Mouse (Mus musculus) embryo, embryonic 9.5 days (tissue): ENCODE measurements around the gene Dstn.

Source experiments
- DNase-seq: peaks from one replicate; pipeline ENCODE4 v3.0.0-alpha.2; 2017; ENCODE audit errors: extremely low spot score

Gene Dstn

DNA sequence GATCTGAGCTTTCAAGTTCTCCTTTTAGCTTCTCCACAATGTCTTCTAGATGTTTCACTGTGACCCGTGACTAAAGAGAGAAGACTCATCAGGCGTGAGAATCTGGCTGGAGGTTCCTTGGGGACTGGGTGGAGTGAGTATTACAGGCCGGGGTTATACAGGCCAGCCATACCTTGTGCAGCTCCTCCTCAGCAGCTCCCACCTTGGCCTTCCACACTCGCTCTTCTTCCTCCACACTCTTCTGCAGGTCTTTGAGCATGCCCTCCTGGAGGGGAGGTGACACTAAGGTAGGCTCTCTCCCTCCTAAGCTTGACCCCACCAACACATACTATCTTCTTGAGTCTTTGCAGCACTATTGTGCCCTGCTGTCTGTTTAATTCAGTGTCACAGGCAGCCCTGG is 38.8 kb downstream of the Dstn start:
- no peak for DNase-seq

DNA sequence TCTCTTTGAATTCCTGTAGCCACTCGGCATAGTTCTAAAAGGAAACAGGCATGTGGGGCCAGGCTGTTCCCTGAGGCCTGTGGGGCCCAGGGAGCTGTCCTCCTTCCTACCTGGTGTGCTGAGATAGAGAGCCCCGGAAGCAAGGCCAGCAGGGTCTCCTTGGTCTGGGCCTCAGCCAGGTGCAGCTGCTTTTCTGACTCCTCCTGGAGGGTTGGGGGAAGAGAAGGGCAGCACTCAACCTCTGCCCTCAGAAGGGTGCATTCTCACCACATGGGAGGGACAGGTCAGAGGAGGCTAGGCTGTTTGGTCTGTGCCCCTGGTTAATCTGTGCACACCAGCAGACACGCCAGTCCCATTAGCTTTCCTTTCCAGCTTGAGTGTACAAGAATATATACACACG is 39.9 kb downstream of the Dstn start:
- no peak for DNase-seq

DNA sequence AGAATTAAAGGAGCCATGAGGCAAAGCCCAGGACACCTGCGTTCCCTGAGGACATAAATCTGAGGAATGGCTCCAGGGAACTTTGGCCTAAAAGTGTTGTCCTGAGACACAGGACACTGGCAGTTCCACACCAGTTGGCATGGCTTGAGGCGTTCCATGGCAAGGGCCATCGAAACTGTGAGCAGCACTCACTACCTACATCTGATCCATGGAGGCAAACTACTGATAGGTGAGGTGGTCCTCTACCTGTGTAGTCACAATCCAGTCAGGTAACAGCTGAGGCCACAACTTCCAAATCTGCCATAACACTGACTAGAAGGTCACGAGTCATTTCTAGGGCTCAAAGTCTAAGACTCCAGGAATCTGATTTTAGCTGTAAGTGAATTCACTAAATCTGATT is 40.6 kb downstream of the Dstn start:
- no peak for DNase-seq

DNA sequence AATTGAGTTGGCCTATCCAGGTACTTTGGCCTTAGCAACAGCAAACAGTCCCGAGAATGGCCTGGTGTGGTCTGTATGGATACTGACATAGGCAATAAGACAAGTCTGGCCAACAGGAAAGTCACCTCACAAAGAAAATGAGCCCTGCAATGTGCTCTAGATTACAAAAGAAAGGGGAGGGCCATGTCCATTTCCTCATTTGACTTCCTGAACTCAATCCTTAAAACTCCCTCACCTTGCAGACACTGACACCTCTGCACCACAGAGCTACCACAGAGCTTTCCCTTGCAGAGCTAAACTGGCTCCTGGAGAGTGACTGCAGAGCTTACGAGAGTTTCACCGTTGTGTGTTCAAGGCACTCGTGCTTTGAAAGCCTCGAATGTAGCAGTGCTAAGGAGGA is 47.1 kb downstream of the Dstn start:
- no peak for DNase-seq

DNA sequence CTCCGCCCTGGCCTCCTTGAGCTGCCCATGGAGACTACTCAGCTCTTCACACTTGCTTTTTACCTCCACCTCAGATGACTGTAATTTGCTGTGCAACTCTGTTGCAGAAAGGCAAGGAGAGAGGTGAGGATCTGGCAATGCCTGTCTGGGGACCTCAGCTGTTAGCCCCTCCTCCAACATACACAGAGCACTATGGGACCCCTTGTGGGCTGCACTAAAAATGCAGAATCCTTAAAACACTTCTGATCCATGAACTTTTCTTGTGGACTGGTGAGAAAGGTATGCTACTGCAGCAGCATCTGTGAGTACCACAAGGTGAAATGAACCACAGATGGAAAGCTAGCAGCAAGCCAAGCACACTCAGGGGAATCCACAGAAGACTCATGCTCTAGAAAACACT is 48.2 kb downstream of the Dstn start:
- DNase-seq = no peak

DNA sequence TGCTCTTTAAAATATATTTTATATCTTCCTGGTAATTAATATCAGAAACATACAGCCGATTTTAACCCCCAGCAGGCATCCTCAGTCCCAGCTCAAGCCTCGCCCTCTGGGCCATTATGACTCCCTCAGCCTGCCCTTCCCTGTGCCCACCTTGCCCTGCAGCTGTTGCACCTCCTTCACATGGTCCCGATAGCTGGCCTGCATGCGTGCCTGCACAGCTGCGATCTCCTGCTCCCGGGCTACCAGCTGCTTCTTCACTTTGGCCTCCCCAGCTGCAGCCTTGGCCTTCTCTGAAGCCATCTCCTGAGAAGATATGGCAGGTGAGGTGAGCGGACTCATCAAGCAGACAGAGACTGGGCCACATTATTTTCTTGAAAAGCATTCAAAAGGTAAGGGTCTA is 54.1 kb downstream of the Dstn start:
- no peak for DNase-seq

DNA sequence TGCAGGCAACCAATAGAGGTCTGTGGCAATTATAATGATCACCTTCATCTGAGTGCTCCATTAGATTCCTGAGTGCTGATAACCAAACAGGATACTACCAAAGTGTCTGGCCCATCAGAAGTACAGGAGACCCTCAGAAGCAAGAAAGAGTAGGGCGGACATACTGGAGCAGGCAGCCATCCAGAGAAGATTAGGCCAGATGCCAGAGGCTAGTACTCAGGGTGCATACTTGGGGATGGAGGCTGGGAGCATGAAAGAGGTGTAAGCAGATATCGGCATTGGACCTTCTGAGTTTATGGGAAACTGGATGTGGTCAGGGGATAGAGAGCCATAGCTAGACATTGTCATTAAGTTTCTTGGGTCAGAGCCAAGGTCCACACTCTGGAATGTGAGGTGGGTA is 55.7 kb downstream of the Dstn start:
- DNase-seq = no peak

DNA sequence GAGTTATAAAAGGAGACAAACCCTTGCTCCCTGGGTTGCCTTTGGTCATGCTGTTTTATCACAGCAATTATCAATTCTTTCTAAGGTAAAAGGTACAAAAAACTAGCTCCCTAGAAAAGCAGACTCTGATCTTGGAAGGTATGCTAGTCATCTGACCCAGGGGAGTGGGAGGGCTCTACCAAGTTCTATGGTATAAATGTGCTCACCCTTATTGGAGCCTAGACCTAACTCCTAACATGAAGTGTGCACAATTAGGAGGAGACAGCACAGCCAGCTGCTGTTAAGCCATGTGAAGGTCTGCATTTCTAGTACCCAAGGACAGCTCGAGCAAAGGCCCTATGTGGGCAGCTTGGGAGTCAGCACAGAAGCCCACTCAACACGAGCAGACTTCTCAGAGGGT is 56.8 kb downstream of the Dstn start:
- no peak for DNase-seq

DNA sequence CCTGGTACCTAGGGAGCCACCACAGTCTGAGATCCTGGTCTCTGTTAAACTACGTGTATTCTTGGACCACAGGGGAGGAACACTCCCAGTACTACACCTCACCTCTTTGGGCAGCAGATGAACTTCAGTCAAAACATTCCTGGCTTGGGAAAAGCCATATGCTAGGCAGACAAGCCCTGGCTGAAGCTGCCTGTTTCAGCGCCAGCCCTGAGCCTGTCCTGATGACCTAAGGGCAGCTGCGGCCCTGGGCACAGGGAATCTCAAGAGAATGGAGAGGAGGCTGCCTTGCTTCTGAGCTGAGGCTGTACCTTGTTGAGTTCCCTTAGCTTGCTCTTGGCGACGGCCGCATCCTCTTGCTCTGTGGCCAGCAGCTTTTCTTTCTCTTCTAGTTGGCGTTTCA is 58.0 kb downstream of the Dstn start:
- no peak for DNase-seq

DNA sequence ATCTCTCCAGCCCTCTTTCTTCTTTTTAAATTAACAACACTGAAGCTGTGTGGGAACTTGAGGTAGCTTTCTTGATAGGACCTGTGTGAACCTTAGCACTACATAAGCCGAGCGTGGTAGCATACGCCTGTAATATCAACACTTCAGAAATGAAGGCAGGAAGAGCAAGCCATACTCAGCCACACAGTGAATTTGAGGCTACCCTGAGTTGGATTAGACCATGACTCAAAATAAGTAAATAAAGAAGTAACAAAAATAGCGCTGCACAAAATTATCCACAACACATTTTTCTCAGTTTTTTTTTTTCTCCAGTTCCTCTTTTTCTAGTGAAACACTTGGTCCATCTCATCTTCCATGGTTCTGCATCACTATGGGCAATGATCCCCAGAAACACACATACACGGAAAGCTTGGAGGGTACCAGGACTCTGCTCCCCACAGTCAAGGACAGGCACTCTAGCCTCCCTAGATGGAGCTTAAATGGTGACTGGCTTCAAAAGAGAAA is 60.1 kb downstream of the Dstn start:
- DNase-seq = no peak

DNA sequence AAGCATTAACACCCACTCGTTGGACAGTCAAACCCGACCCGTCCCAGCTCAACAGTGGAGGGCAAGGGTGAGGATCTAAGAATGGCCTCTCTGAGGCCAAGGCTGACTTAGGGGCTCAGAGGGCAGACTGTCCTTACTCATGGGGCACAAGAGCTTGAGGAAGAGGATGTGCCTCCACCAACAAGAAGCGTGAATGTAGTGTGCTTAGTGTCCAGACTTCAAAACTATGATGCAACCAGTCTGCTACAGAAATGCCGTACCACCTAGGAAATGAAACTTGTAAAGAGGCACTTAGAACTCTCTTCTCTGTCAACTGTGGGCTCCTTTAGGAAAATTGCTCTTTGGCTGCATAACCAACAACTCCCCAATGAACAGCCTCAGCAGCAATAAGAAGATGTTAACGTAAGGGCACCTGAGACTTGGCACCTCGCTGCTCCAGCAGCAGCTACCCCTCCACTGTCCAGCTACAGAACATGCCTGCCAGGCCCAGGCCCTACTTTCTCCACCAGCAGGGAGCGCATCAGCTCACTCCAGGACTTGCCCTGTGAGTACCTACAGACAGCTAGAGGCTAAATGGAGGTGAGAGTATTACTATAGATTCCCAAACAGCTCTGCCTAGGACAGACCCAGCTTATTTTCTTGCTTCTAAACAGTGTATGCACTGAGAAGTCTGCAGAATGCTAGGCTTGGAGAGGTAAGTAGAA is 63.5 kb downstream of the Dstn start:
- no peak for DNase-seq

DNA sequence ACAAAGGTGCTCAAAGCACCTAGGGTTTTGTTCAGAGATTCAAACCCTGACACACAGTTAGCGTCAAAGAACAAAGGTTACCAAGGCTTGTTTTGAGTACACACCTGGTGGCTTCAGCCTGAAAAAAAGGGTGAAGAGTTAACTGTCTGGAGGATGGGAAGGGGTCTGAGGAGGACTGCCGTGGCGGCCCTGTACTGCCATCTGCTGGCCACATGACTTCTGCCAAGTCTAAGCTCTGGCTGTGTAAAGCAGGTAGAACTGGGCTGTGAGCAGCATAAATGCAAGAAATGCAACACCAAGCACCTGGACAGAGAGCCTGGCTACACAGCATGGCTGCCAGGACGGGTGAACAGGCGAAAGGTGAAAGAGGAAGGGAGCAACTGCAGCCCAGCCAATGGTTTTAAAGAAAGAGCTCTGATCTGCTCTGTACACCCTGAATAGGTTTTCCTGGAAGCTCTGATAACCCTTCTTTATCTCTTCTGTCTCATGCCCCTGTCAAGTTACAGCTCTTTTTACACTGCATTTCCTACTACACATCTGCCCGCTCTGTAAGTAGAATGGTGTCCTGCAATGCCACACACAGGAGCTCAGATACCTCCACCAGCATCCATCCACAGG is 65.8 kb downstream of the Dstn start:
- DNase-seq = peak; percentile 63

DNA sequence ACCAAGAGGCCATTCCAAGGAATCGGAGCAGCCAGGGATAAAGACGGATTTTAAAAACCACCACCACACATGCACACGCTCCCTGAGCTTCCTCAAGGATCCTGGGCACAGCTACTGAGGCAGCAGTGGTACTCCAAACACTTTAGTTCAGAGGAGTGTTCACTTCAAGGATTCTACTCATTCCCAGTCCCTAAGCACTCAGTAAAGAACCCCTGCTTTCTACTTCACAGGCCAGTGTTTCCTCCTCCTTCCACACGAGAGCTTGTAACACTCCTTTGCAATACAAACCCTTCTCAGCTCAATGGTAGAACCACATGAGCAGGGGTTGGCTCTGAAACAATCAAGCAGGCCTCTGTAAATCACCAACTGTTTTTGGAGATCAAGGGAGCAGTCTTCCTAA is 67.0 kb downstream of the Dstn start:
- DNase-seq = no peak

DNA sequence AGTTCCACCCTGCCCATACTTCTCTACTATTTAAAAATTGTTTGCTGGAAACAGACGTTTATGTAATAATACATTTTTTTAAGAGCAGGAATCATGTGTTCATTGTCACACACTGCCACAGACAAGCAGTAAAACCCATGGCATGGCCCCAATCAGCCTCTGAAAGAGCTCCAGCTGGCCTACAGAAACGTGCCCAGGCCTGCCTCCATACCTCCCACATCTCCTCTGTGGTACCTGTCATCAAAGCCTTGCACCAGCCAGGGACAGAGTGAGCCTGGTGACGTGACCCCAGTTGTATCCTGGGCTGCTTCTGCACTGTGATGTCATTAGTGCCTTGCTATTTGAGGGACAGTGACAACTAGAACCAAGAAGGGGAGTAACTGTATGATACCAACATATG is 67.8 kb downstream of the Dstn start:
- DNase-seq = no peak

DNA sequence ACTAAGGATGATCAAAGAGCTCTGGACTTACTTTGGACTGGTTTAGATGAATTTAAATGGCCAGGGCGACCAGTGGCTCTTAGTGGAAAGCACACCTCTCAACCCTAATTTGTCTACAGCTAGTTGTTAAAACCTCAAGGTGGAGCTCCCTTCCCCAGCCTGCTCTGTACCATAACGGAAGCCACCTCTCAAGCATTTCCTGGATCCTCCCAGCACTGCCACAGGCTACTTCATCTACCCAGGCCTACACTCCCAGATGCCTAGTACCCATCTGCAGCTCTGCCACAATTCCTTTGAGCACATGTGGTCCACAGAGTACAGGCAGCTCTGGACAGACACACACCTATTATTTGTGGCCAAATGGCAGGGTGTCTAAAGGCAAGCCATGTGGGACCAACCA is 68.4 kb downstream of the Dstn start:
- DNase-seq = no peak

DNA sequence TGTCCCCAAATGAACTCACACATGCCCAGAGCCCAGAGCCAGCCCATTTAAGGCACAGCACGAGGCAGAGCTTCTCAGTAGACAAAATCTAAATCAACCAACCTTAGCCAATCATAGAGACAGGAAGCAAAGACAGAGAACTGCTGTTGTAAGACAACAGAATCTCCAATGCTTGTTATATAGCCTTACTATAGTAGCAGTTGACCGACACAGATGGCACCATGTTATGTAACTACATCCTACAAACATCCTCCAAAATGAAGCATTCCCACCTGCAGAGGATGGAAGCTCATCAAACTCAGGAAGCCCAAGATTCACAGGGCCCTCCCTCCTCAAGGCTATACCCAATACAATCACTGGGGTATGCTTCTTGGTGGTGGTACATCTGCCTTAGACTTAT is 72.4 kb downstream of the Dstn start:
- DNase-seq = no peak

DNA sequence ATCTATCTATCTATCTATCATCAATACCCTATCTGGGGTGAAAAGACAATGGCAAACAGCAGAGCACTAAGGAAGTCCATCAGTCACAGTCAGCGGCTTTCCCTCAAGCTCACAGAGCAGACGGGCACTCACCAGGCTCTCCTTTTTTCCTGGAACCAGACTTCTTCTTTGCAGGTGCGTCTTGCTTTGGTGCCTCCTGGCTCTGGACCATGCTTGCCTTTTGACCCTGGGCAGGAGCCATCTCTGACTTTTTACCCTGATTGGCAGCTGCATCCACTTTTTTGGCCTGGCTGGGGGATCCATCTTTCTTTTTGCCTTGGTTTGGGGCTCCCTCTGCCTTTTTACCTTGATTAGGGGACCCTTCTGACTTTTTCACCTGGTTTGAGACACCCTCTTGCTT is 72.9 kb downstream of the Dstn start:
- no peak for DNase-seq

DNA sequence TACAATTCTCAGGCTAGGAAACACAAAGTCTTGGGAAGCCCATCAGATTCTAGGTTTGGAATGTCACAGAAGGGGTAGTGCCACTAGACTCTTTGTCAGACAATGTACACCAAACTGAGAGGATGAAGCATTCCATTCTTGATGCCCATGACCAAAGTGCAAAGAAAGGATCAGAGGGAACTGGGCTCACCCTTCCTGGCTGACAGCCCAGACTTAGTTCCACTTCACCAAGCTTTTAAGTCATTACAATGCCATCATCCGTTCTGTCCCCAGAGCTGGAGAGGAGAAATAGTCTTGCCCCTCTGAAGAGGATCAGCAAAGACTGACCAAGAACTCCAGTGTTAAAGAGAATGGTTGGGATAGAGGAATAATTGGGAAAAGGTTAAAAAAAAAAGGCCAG is 75.9 kb downstream of the Dstn start:
- no peak for DNase-seq

DNA sequence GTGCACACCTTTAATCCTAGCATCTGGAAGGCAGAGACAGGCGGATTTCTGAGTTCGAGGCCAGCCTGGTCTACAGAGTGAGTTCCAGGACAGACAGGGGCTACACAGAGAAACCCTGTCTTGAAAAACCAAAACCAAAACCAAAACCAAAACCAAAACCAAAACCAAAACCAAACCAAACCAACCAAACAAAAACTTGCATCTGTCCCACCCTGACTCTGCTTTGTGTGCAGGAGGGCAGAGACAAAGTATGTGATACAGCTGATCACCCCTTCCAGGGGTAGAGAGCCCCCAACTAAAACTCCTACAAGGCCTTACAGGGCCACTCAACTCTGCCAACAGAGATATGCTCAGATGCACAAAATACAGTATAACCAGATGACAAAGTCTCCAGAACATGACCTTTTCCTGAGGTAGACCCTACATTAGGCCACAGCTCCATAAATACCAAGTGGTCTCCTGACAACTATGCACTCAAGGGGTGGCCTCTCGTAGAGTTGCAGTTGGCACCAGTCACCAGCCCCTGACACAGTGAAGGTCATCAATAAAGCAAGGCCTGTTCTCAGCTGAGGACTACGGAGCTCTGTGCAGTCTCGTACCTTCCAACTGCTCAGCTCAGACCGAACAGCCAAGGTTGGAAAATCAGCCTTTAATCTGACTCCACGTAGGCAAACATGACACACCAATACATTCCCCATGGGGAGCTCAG is 77.0 kb downstream of the Dstn start:
- DNase-seq = no peak
